Mouse (Mus musculus): ENCODE data around the gene Syn3. TPM values are rescaled to one million over a fixed set of nuclear protein-coding genes. Genes with fewer than 3 reads are reported as not detected.
A peak's percentile ranks its signal among the peaks of the same experiment; 100 is the strongest.
"Not testable (repeated sequence)": the region's sequence is repeated elsewhere in the genome, so short reads cannot be mapped to it uniquely, and the experiment has no call there.

Syn3 gene
- polyA plus RNA-seq, 1 experiment from 2014 or later, result 24.8 TPM

DNA sequence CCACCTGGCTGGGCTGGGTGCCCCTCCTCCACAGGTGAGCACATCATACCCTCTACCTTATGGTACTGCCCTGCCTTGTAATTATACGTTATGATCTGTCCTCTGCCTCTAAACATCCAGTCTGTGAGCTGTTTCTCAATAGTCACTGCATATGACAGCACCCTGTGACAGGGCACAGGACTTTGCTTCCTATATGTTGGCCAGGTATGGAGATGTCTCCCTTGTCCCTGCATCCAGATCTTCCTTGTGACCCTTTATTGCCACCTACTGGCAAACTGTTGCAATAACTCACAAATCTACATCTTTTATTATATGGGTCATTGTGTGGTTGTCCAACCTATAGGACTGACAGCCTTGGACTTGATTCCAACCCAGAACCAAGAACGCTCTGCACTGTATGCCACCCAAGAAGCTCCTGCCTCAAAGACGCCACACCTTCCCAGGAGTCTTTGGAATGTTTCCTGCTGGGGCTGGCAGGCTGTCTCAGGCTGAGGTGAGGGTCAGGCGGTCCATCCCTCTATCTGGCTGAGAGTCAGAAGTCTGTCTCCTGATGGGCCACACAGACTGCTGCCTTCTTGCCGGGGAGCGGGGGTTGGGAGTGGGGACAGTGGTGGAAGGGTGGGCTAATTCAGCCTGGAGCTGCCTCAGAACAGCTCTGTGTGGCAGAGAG lies 46.2 kb downstream of the Syn3 start:
- WGBS, result 47% methylated on average over 6 of the region's 6 CpGs
- Histone ChIP-seq H3K36me3 (ENCODE audit: control insufficient read depth, insufficient read depth) (no peaks in the 10 kb centered on the region), H3K9ac (replicated peaks; ENCODE audit: low read depth, low read length) (no peak overlapping the region), H3K4me3 (replicated peaks; ENCODE audit: low read length) (no peak overlapping the region), H3K4me2 (ENCODE audit: low read length) (no peak overlapping the region), H3K27me3 (replicated peaks; ENCODE audit: control insufficient read depth, insufficient read depth, low read length) (no peaks in the 10 kb centered on the region), H3K9me3 (ENCODE audit: control insufficient read depth, low read length) (no peaks in the 10 kb centered on the region), H3K27ac (ENCODE audit: low read length) (no peak overlapping the region), H3K4me1 (replicated peaks; ENCODE audit: control insufficient read depth, insufficient read depth, low read length) (peaks cover 8% of the 10 kb centered on the region)
- peak; percentile 76 for ATAC-seq

DNA sequence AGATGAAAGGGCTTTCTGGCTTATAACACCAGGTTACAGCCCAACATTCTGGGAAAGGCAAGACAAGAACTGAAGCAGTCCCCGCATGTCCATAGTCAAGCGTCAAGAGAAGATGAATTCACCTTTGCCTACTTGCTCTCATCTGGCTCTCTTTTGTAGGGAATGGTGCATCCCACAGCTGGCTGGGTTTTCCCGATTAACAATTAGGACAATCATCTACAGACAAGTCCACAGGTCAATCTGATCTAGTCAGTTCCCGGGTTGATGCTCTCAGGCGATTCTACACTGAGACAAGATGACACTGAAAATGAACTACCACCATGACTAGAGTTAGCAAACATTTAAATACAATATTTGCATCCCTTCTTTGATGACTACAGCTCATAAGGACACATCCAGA lies 47.4 kb downstream of the Syn3 start:
- ATAC-seq, result no peak
- 93% methylated on average over 5 of the region's 5 CpGs for WGBS

DNA sequence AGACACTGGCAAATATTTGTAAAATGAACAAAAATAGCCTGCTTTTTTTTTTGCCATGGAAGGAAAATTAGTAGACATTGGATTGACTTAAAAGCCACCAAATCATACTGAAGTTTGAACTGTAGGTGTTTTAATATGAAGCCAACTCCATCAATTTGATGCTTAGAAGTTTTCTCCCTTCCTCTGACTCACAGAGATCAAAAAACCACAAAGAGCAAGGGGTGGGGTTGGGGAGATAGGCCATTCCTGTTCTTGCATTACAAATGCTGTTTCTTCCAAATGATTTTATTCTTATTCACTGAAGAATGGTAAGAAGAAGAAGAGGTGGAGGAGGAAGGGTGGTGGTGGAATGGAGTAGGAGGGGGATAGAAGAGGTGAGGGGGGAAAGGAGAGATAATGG lies 52.0 kb downstream of the Syn3 start:
- Histone ChIP-seq H3K9me3 (ENCODE audit: control insufficient read depth, low read length) (no peaks in the 10 kb centered on the region), H3K36me3 (ENCODE audit: control insufficient read depth, insufficient read depth) (no peaks in the 10 kb centered on the region), H3K27ac (ENCODE audit: low read length) (no peak overlapping the region), H3K4me1 (replicated peaks; ENCODE audit: control insufficient read depth, insufficient read depth, low read length) (no peaks in the 10 kb centered on the region), H3K27me3 (replicated peaks; ENCODE audit: control insufficient read depth, insufficient read depth, low read length) (no peaks in the 10 kb centered on the region), H3K9ac (replicated peaks; ENCODE audit: low read depth, low read length) (no peak overlapping the region), H3K4me3 (replicated peaks; ENCODE audit: low read length) (no peak overlapping the region), H3K4me2 (ENCODE audit: low read length) (no peak overlapping the region)
- ATAC-seq, result no peak

More for the DNA sequence above, 47.4 kb downstream of the Syn3 start:
- H3K27me3 ChIP-seq (replicated peaks; ENCODE audit: control insufficient read depth, insufficient read depth, low read length), result no peaks in the 10 kb centered on the region
- H3K36me3 ChIP-seq (ENCODE audit: control insufficient read depth, insufficient read depth), result no peaks in the 10 kb centered on the region
- H3K9ac ChIP-seq (replicated peaks; ENCODE audit: low read depth, low read length), result no peak overlapping the region
- H3K27ac ChIP-seq (ENCODE audit: low read length), result no peak overlapping the region
- no peak overlapping the region for H3K4me2 ChIP-seq (ENCODE audit: low read length)
- H3K4me3 ChIP-seq (replicated peaks; ENCODE audit: low read length), result no peak overlapping the region
- H3K4me1 ChIP-seq (replicated peaks; ENCODE audit: control insufficient read depth, insufficient read depth, low read length), result 0 out of 2 replicates have a peak, but pooled peaks cover 3% of the 10 kb centered on the region
- H3K9me3 ChIP-seq (ENCODE audit: control insufficient read depth, low read length), result no peaks in the 10 kb centered on the region

- Histone ChIP-seq H3K4me1 (replicated peaks; ENCODE audit: control insufficient read depth, insufficient read depth, low read length) (no peaks in the 10 kb centered on the region), H3K4me2 (ENCODE audit: low read length) (no peak overlapping the region), H3K27ac (ENCODE audit: low read length) (no peak overlapping the region), H3K9me3 (ENCODE audit: control insufficient read depth, low read length) (no peaks in the 10 kb centered on the region), H3K27me3 (replicated peaks; ENCODE audit: control insufficient read depth, insufficient read depth, low read length) (no peaks in the 10 kb centered on the region), H3K36me3 (ENCODE audit: control insufficient read depth, insufficient read depth) (no peaks in the 10 kb centered on the region), H3K9ac (replicated peaks; ENCODE audit: low read depth, low read length) (no peak overlapping the region), H3K4me3 (replicated peaks; ENCODE audit: low read length) (no peak overlapping the region)
- 62% methylated on average over 2 of the region's 2 CpGs for WGBS
- ATAC-seq, result no peak
Observed at GRCm38 (mm10) chr10:86445207-86445606, 53.5 kb downstream of the Syn3 start.

DNA sequence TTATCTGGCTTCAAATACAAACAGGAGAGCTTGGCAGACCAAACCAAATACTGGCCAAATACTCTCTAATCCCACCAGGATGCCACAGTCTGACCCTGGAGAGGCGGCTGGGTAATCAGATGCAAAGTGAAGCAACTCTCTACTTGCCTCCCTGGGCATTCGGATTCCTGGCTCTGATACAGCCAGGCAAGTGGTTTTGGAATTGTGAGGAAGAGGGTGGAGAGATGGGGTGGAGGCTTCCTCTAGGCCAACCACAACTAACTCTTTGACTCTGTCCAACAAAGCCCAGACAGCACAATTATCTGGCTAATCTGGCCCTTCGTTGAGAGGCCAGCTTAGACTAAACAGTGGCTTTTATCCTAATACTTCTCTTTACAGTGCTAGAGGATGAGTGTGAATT lies 54.0 kb downstream of the Syn3 start:
- H3K27me3 ChIP-seq (replicated peaks; ENCODE audit: control insufficient read depth, insufficient read depth, low read length), result no peaks in the 10 kb centered on the region
- H3K4me2 ChIP-seq (ENCODE audit: low read length), result no peak overlapping the region
- no peak overlapping the region for H3K9ac ChIP-seq (replicated peaks; ENCODE audit: low read depth, low read length)
- no peak for ATAC-seq
- 53% methylated on average over 3 of the region's 3 CpGs for WGBS
- H3K9me3 ChIP-seq (ENCODE audit: control insufficient read depth, low read length), result no peaks in the 10 kb centered on the region
- no peak overlapping the region for H3K4me3 ChIP-seq (replicated peaks; ENCODE audit: low read length)
- H3K36me3 ChIP-seq (ENCODE audit: control insufficient read depth, insufficient read depth), result no peaks in the 10 kb centered on the region
- H3K4me1 ChIP-seq (replicated peaks; ENCODE audit: control insufficient read depth, insufficient read depth, low read length), result no peaks in the 10 kb centered on the region
- no peak overlapping the region for H3K27ac ChIP-seq (ENCODE audit: low read length)

DNA sequence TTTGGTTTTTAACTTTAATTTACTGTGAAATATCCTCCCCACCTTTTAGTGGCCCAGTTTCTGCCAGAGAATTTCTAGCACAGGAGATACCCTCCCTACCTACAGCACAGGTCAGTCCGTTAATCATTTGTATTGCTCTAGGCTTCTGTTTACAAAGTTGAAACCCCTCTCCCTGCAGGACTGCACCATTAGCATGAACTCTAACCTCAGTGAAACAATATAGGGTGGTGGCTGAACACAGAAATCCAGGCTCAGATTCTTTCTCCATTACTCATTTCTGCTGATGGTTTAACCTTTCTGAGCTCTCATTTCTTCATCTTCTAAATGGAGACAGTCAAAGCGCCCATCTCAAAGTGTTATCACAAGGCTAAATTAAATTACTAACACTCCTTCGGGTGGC lies 56.9 kb downstream of the Syn3 start:
- no peak overlapping the region for H3K9ac ChIP-seq (replicated peaks; ENCODE audit: low read depth, low read length)
- no peaks in the 10 kb centered on the region for H3K4me1 ChIP-seq (replicated peaks; ENCODE audit: control insufficient read depth, insufficient read depth, low read length)
- H3K4me3 ChIP-seq (replicated peaks; ENCODE audit: low read length), result no peak overlapping the region
- no peak overlapping the region for H3K27ac ChIP-seq (ENCODE audit: low read length)
- H3K9me3 ChIP-seq (ENCODE audit: control insufficient read depth, low read length), result no peaks in the 10 kb centered on the region
- H3K27me3 ChIP-seq (replicated peaks; ENCODE audit: control insufficient read depth, insufficient read depth, low read length), result no peaks in the 10 kb centered on the region
- H3K4me2 ChIP-seq (ENCODE audit: low read length), result no peak overlapping the region
- no peaks in the 10 kb centered on the region for H3K36me3 ChIP-seq (ENCODE audit: control insufficient read depth, insufficient read depth)
- 92% methylated on average over 3 of the region's 3 CpGs for WGBS
- no peak for ATAC-seq

GRCm38 (mm10) chr10:86439640-86440039 lies 59.1 kb downstream of the Syn3 start:
- Histone ChIP-seq H3K27ac (ENCODE audit: low read length) (no peak overlapping the region), H3K4me3 (replicated peaks; ENCODE audit: low read length) (no peak overlapping the region), H3K27me3 (replicated peaks; ENCODE audit: control insufficient read depth, insufficient read depth, low read length) (no peaks in the 10 kb centered on the region), H3K4me1 (replicated peaks; ENCODE audit: control insufficient read depth, insufficient read depth, low read length) (no peaks in the 10 kb centered on the region), H3K9me3 (ENCODE audit: control insufficient read depth, low read length) (no peaks in the 10 kb centered on the region), H3K9ac (replicated peaks; ENCODE audit: low read depth, low read length) (no peak overlapping the region), H3K36me3 (ENCODE audit: control insufficient read depth, insufficient read depth) (no peaks in the 10 kb centered on the region), H3K4me2 (ENCODE audit: low read length) (no peak overlapping the region)
- WGBS, result 85% methylated on average over 4 of the region's 4 CpGs
- no peak for ATAC-seq

GRCm38 (mm10) chr10:86437294-86437693 lies 61.4 kb downstream of the Syn3 start:
- 92% methylated on average over 11 of the region's 11 CpGs for WGBS
- no peaks in the 10 kb centered on the region for H3K36me3 ChIP-seq (ENCODE audit: control insufficient read depth, insufficient read depth)
- no peaks in the 10 kb centered on the region for H3K4me1 ChIP-seq (replicated peaks; ENCODE audit: control insufficient read depth, insufficient read depth, low read length)
- H3K4me2 ChIP-seq (ENCODE audit: low read length), result no peak overlapping the region
- no peak overlapping the region for H3K4me3 ChIP-seq (replicated peaks; ENCODE audit: low read length)
- no peak for ATAC-seq
- no peaks in the 10 kb centered on the region for H3K9me3 ChIP-seq (ENCODE audit: control insufficient read depth, low read length)
- no peak overlapping the region for H3K27ac ChIP-seq (ENCODE audit: low read length)
- no peaks in the 10 kb centered on the region for H3K27me3 ChIP-seq (replicated peaks; ENCODE audit: control insufficient read depth, insufficient read depth, low read length)
- H3K9ac ChIP-seq (replicated peaks; ENCODE audit: low read depth, low read length), result no peak overlapping the region

DNA sequence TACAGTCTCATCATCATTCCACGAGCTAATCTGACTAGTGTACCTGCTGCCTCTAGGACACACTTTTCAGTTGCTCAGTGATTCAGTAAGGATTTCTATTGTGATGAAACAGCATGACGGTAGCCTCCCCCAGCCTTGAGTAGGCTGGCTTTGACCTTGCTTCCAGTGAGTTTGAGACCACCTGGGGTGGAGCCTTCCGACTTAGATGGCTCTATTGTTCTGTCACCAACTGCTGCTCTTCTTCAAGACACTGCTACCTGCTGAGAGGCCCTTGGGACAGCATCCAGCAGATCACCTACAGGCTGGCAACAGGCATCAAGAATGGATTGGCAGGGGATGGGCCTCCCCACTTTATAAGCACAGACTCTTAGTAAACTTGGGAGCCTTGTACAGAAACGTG lies 63.7 kb downstream of the Syn3 start:
- H3K36me3 ChIP-seq (ENCODE audit: control insufficient read depth, insufficient read depth); H3K9me3 ChIP-seq (ENCODE audit: control insufficient read depth, low read length); H3K27ac ChIP-seq (ENCODE audit: low read length); H3K4me3 ChIP-seq (replicated peaks; ENCODE audit: low read length); H3K4me2 ChIP-seq (ENCODE audit: low read length); H3K9ac ChIP-seq (replicated peaks; ENCODE audit: low read depth, low read length); H3K27me3 ChIP-seq (replicated peaks; ENCODE audit: control insufficient read depth, insufficient read depth, low read length); ATAC-seq; H3K4me1 ChIP-seq (replicated peaks; ENCODE audit: control insufficient read depth, insufficient read depth, low read length): not testable (repeated sequence)
- 55% methylated on average over 4 of the region's 4 CpGs for WGBS

- 75% methylated on average over 3 of the region's 3 CpGs for WGBS
Observed at GRCm38 (mm10) chr10:86429651-86430050, 69.0 kb downstream of the Syn3 start.

More at GRCm38 (mm10) chr10:86429651-86430050, 69.0 kb downstream of the Syn3 start:
- Histone ChIP-seq H3K36me3 (ENCODE audit: control insufficient read depth, insufficient read depth) (no peaks in the 10 kb centered on the region), H3K27ac (ENCODE audit: low read length) (no peak overlapping the region), H3K9ac (replicated peaks; ENCODE audit: low read depth, low read length) (no peak overlapping the region), H3K4me2 (ENCODE audit: low read length) (no peak overlapping the region), H3K9me3 (ENCODE audit: control insufficient read depth, low read length) (no peaks in the 10 kb centered on the region), H3K4me1 (replicated peaks; ENCODE audit: control insufficient read depth, insufficient read depth, low read length) (peaks cover 10% of the 10 kb centered on the region), H3K27me3 (replicated peaks; ENCODE audit: control insufficient read depth, insufficient read depth, low read length) (no peaks in the 10 kb centered on the region), H3K4me3 (replicated peaks; ENCODE audit: low read length) (no peak overlapping the region)
- no peak for ATAC-seq

All from forebrain, embryonic 16.5 days (tissue).